Mouse (Mus musculus) hindlimb bud, embryonic 11.5 days (tissue): Measurements from ENCODE around the gene Prrt1.

Experiments used
- DNase-seq: peaks from one replicate; pipeline ENCODE4 v3.0.0-alpha.2; 2012; ENCODE audit warnings: low read depth, low spot score; ENCODE audit errors: extremely low spot score

Gene Prrt1

GRCm38 (mm10) chr17:34664472-34664871, 35.1 kb downstream of the Prrt1 start:
- DNase-seq: no peak

GRCm38 (mm10) chr17:34670235-34670634, 40.9 kb downstream of the Prrt1 start, which contains the start of gene Tnxb:
Gene Tnxb (plus strand): TSS chr17:34670535.
- no peak for DNase-seq

- no peak for DNase-seq
Measured at GRCm38 (mm10) chr17:34671151-34672066, 42.1 kb downstream of the Prrt1 start.

GRCm38 (mm10) chr17:34672246-34672792, 43.0 kb downstream of the Prrt1 start:
- DNase-seq: no peak

GRCm38 (mm10) chr17:34673139-34673538, 43.8 kb downstream of the Prrt1 start:
- no peak for DNase-seq

- no peak for DNase-seq
Measured at GRCm38 (mm10) chr17:34674524-34675204, 45.3 kb downstream of the Prrt1 start.

GRCm38 (mm10) chr17:34675205-34676092, 46.1 kb downstream of the Prrt1 start:
- no peak for DNase-seq

- no peak for DNase-seq
Measured at GRCm38 (mm10) chr17:34676093-34676460, 46.7 kb downstream of the Prrt1 start.

- no peak for DNase-seq
Measured at GRCm38 (mm10) chr17:34676671-34677070, 47.3 kb downstream of the Prrt1 start.

GRCm38 (mm10) chr17:34680191-34680590, 50.9 kb downstream of the Prrt1 start:
- DNase-seq: no peak

- no peak for DNase-seq
Measured at GRCm38 (mm10) chr17:34680621-34681020, 51.3 kb downstream of the Prrt1 start.

GRCm38 (mm10) chr17:34681132-34681571, 51.8 kb downstream of the Prrt1 start:
- no peak for DNase-seq

GRCm38 (mm10) chr17:34681881-34682536, 52.7 kb downstream of the Prrt1 start:
- no peak for DNase-seq
